Mouse (Mus musculus) left cerebral cortex, adult 2 months (tissue): ENCODE data around the gene Gm14137. TPM values are rescaled to one million over a fixed set of nuclear protein-coding genes. Genes with fewer than 3 reads are reported as not detected.

ENCODE experiments used
- DNase-seq, 2 experiments: peaks; one replicate each; pipeline ENCODE4 v3.0.0; 2021 to 2022; ENCODE audit warnings: low spot score in 2 of 2, mixed read lengths in 1 of 2; ENCODE audit errors: extremely low spot score in 1 of 2
- H3K27ac ChIP-seq: fragments of 200-600 bp; 2 replicates; pipeline ENCODE4 v1.8.1; 2022
- H3K4me3 ChIP-seq: fragments of 200-600 bp; 2 replicates; pipeline ENCODE4 v1.8.1; 2022
- CTCF ChIP-seq: fragments of 200-600 bp; IDR thresholded peaks from 2 replicates; pipeline ENCODE4 v1.8.1; 2022; ENCODE audit warnings: antibody characterized with exemption, mild to moderate bottlenecking, moderate library complexity
- intact Hi-C: fragments of 180-260 bp; cut with DNase I; formaldehyde crosslinking; loops from one replicate; pipeline ENCODE4 v1.15.1; 2025
- total RNA-seq, 2 experiments: library from RNA; stranded (reverse); gene quantifications; 2 replicates each; pipeline ENCODE4 v1.2.3; 2021

Gene Gm14137
- total RNA-seq, 2 experiments from 2014 or later: not detected

- no peak for TF ChIP-seq CTCF
- no peak for DNase-seq
Measured at GRCm38 (mm10) chr2:119175614-119176013, 1.3 kb downstream of the Gm14137 start.

GRCm38 (mm10) chr2:119176761-119177160, 2.5 kb downstream of the Gm14137 start:
- no peak overlapping the region for H3K4me3 ChIP-seq
- no peak overlapping the region for H3K27ac ChIP-seq
- no peak for TF ChIP-seq CTCF
- intact Hi-C loops: no loop called here
- no peak for DNase-seq

More at GRCm38 (mm10) chr2:119175614-119176013, 1.3 kb downstream of the Gm14137 start:
- no peak overlapping the region for H3K27ac ChIP-seq
- H3K4me3 ChIP-seq: no peak overlapping the region
- intact Hi-C loops: no loop called here

- intact Hi-C loops: no loop called here
Measured at GRCm38 (mm10) chr2:119177384-119177939, 3.2 kb downstream of the Gm14137 start.

GRCm38 (mm10) chr2:119182914-119183313, 8.6 kb downstream of the Gm14137 start:
- no peak overlapping the region for H3K27ac ChIP-seq
- no peak for DNase-seq
- intact Hi-C loops: no loop called here
- no peak overlapping the region for H3K4me3 ChIP-seq
- no peak for TF ChIP-seq CTCF

More at GRCm38 (mm10) chr2:119177384-119177939, 3.2 kb downstream of the Gm14137 start:
- no peak for TF ChIP-seq CTCF
- no peak for DNase-seq
- Histone ChIP-seq H3K27ac (no peak overlapping the region), H3K4me3 (no peak overlapping the region)

DNA sequence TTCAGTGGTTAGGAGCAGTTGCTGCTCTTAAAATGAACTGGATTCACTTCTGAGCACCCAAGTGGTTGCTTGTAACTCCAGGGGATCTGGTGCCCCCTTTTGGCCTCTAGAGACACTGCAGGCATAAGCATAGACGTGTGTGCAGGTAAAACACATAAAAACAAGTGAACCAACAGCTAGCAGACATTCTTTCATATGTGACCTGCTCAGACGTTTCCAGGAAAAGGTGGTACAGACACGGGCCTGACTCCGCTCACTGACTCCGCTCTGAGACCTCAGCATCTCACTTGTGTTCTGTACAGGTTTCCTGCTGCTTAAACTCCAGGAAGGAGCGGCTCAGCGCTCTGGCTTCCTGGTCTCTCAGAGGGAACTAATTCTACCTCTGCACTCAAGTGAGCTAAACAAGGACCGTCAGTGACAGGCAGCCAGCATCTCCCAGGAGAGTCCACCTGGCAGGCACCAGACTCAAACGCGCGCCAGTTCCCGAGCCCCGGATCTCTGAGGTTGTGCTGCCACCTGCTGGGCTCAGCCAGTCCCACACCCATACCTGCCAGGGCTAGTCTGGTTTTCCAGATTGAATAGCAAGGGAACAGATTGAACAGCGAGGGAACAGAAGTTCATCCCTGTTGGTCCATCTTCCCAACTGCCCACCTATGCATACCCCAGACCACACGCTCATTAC, 14.9 kb downstream of the Gm14137 start:
- H3K4me3 ChIP-seq: peak overlapping the region; percentile 40
- no peak overlapping the region for H3K27ac ChIP-seq
- peak; percentile 76 to 90 for DNase-seq
- TF ChIP-seq CTCF: peak; percentile 62
- intact Hi-C loops: loop anchor here (1.0 to 2.0 kb wide), 2 partner anchors 32 to 148 kb away; partner anchors contain the start of gene Rmdn3

- H3K27ac ChIP-seq: no peak overlapping the region
- no peak for DNase-seq
- H3K4me3 ChIP-seq: no peak overlapping the region
- intact Hi-C loops: no loop called here
- TF ChIP-seq CTCF: no peak
Measured at GRCm38 (mm10) chr2:119190969-119191368, 16.7 kb downstream of the Gm14137 start.

DNA sequence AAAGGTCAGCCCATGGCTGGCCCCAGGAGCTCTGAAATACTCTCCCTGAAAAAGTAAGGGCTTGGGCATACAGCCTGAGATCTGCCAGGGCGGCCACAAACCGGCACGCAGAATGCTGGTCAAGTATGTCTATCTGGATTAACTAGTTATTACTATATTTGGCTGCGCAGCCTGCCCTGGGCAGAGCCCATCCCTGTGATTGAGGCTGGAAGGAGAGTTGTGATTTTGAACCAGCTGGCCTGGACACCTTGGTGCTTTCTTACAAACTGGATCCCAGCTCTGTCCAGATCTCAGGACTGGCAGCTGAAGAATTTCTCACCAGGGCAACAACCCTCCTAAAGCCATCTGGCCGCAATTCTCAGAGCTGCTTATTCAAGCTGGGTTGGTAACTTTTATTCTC, 19.8 kb downstream of the Gm14137 start:
- no peak for DNase-seq

GRCm38 (mm10) chr2:119196316-119197108, 22.2 kb downstream of the Gm14137 start:
- Histone ChIP-seq H3K4me3 (no peak overlapping the region), H3K27ac (no peak overlapping the region)
- no peak for TF ChIP-seq CTCF
- no peak for DNase-seq
- intact Hi-C loops: no loop called here

More for the DNA sequence above, 19.8 kb downstream of the Gm14137 start:
- no peak for TF ChIP-seq CTCF
- intact Hi-C loops: no loop called here
- H3K4me3 ChIP-seq: no peak overlapping the region
- no peak overlapping the region for H3K27ac ChIP-seq

GRCm38 (mm10) chr2:119197493-119197892, 23.2 kb downstream of the Gm14137 start:
- intact Hi-C loops: no loop called here
- H3K4me3 ChIP-seq: no peak overlapping the region
- no peak for TF ChIP-seq CTCF
- no peak for DNase-seq
- H3K27ac ChIP-seq: no peak overlapping the region

DNA sequence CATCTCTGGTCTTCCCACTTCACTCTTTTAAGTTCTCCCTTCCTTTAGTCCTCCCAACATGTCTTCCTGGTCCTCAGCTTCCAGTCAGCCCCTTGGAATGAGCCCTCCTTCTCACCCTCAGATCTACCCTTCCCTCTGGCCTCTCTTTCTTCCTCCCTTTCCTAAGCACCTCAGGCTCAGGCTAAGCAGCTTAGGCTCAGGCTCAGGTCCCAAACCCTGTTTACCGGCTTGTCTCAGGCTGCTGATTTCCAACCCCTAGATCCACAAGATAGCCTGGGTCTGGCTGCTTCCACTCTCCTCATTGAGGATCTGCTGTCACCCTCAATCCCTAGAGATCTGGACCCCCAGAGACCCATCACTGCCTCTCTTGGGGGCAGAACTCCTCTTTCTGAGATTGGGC, 23.7 kb downstream of the Gm14137 start:
- no peak for TF ChIP-seq CTCF
- no peak overlapping the region for H3K4me3 ChIP-seq
- no peak for DNase-seq
- intact Hi-C loops: no loop called here
- no peak overlapping the region for H3K27ac ChIP-seq

DNA sequence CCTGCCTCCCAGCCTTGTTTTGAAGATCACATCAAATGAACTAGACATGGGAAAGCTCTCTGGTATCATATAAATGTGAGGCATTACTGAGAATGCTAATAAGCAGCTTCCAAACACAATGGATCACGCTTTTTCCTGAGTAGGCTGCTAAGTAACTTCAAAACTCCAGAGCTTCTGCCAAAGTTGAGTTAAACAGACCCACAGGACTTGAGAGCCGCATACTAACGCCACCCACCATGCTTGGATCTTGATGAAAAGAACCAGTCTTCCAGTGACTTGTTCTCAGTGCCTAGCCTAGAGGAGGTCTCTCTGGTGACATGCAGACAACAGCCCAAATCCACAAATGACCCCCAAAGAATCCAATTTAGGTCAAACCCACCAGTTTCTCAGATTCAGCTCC, 24.6 kb downstream of the Gm14137 start:
- intact Hi-C loops: no loop called here
- no peak for TF ChIP-seq CTCF
- DNase-seq: no peak
- H3K4me3 ChIP-seq: no peak overlapping the region
- no peak overlapping the region for H3K27ac ChIP-seq

- TF ChIP-seq CTCF: no peak
Measured at GRCm38 (mm10) chr2:119202914-119203453, 28.7 kb downstream of the Gm14137 start.

More at GRCm38 (mm10) chr2:119202914-119203453, 28.7 kb downstream of the Gm14137 start:
- no peak for DNase-seq
- Histone ChIP-seq H3K27ac (no peak overlapping the region), H3K4me3 (no peak overlapping the region)
- intact Hi-C loops: no loop called here
